Mouse (Mus musculus) erythroblast, embryonic 14.5 days (primary cell): Measurements from ENCODE around the gene Trpv6.

Source experiments
- GATA1 ChIP-seq: IDR thresholded peaks from 2 replicates; pipeline ENCODE4 v1.6.1; 2012; ENCODE audit warnings: low read length, inconsistent platforms, mixed read lengths
- TAL1 ChIP-seq: IDR thresholded peaks from 3 replicates; pipeline ENCODE4 v1.6.1; 2012; ENCODE audit warnings: low read length, inconsistent platforms, mixed read lengths

- no peak for TF ChIP-seq GATA1
- TF ChIP-seq TAL1: no peak
These were observed 22.3 kb upstream of the Trpv6 start for GRCm38 (mm10) chr6:41658487-41658886.
